Mouse (Mus musculus) testis, postnatal 10 days (tissue): Measurements from ENCODE around the gene Dapk2.
A peak's percentile ranks its signal among the peaks of the same experiment; 100 is the strongest.

ENCODE experiments used
- DNase-seq: peaks from one replicate; pipeline ENCODE4 v3.0.0; 2021; ENCODE audit warnings: low spot score

Gene Dapk2

GRCm38 (mm10) chr9:66189026-66189425 is 31.0 kb downstream of the Dapk2 start:
- DNase-seq = no peak

- DNase-seq = no peak
Observed at GRCm38 (mm10) chr9:66194003-66194402, 36.0 kb downstream of the Dapk2 start.

GRCm38 (mm10) chr9:66196561-66196960 is 38.5 kb downstream of the Dapk2 start:
- DNase-seq = no peak

DNA sequence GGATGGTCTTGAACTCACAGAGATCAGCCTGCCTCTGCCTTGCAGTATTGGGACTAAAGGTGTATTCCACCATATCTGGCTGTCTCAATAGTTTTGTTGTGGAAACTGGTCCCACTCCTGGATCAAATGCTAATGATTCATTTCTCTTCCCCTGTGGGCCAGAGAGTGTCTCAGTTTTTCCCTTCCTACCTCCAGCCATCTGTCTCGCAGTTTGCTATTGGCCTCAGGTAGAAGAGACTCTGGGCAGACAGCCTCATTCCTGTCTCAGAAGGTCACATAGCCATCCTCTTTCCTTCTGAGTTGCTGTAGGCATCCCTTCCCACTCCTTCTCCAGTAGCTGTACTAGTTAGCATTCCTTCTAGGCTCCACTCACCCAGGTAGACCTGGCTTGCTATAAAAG is 40.5 kb downstream of the Dapk2 start:
- DNase-seq = no peak

DNA sequence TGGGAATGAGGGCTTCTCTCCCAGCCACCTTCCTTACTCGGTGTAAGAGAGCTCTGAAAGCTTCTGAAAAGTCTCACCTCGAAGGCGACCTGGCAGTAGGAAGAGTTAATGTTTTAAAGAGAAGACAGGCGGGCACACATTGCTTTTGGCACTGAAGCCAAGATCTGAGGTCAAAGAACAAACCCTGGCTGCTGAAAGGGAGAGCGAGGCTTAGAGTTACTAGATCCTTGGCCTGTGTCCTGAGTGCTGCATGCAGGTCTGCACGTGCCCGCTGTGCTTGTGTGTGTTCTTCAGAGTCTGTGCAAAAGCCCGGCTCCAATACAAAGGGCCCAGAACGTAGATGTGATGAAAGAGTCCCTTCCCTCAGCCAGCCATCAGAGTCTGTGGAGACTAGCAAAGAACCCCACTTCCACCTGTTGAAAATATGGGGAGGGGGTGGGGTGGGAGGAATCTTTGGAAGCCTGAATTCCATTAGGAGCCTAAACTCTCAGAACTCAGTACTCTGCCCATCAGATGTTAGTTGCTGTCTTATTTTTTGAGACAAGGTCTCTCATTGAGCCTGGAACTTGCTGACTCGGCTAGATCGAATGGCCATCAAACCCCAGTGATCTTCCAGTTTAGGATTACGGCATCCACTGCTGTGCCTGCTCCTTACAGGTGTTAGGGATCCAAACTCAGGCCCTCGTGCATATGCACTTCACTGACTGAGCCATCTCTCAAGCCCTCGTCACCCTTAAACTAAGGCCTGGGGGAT is 41.8 kb downstream of the Dapk2 start:
- no peak for DNase-seq

GRCm38 (mm10) chr9:66200411-66200789 is 42.4 kb downstream of the Dapk2 start:
- no peak for DNase-seq

DNA sequence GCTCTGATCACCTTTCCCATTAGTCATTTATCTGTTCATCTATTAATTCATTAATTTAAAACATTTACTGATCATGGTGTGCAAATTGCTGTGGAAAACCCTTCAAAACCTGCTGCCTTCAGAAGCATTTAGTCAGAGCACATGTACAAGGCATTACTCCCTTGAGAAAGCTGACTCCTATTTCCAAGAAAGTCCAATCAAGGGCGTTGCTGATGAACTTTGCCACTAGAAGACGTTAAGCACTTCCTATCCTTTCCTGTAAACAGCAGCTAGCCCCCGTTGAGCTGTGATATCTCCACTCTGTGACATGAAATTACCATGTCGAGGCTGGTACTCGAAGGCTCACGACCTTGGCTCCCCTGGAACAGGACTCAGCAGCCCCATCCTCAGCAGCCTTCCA is 43.6 kb downstream of the Dapk2 start:
- DNase-seq = no peak

DNA sequence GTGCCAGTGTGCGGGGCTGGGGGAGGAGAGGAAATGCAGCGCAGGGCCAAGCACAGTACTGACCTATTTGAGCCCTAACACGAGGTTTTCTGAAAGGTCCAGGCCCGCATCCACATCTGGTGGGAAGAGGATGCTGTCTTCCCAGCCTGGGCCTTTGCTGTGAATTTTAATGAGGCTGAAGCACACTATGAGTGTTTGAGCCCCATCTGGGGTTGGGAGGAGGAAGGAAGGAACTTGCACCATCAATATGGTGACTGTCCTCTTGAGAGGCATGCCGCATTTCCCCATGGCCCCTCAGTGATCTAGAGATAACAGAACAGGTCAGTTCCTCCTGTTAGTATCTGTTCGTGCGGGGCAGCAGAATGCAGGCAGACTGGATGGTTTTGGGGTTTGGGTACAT is 44.4 kb downstream of the Dapk2 start:
- no peak for DNase-seq

GRCm38 (mm10) chr9:66205702-66206101 is 47.7 kb downstream of the Dapk2 start:
- DNase-seq = no peak

DNA sequence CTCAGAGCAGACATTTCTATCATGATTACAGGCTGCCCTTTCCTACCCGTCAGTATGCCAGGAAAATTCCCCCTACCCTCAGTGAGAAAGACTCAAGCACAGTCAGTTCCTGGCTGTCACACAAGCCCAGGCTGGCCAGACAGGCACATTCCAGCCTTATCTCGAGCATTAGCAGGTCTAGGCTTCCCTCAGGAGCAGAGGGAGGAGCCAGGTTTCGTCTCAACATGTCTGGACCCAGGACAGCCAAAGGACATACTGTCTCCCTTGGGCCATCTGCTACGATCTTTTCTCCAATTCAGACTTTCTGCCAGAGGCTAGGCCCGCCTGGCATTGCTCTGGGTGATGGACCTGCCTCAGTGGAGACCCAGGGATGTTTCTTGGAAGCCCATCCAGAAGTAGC is 48.8 kb downstream of the Dapk2 start:
- DNase-seq = no peak

DNA sequence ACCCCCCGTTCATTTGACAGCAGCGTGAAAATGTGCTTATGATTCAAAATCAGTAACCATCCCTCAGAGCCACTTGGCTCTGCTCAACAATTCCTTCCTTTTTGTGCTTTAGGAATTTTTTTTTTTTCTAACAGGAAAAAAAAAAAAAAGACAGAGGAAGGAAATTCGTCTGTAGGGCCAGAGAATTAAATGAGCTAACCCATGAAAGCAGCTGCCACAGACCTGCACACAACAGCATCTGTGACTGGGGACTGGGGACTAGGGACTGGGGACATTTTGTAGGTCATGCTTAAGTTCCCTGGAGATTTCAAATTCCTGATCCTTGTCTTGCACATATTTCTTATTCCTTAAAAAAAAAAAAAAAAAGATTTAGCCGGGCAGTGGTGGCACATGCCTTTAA is 53.4 kb downstream of the Dapk2 start:
- DNase-seq = no peak

DNA sequence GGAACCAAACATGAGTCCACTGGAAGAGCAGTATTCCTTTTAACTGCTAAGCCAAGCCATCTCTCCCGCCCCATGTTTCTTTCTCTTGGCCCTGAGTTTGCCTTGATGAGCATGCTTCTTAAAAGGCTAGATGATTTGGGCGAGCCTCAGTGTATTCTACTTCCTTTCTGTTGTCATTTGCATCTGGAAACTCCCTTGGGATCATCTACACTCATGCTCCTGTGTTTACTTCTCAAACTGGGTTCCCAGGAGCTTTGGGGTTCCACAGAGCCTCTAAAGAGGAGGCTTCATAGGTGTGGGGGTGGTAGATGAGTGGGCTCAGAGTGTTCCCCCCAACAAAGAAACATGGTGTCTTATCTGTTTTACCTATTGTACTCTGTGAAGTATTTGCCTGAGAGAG is 54.1 kb downstream of the Dapk2 start:
- no peak for DNase-seq

DNA sequence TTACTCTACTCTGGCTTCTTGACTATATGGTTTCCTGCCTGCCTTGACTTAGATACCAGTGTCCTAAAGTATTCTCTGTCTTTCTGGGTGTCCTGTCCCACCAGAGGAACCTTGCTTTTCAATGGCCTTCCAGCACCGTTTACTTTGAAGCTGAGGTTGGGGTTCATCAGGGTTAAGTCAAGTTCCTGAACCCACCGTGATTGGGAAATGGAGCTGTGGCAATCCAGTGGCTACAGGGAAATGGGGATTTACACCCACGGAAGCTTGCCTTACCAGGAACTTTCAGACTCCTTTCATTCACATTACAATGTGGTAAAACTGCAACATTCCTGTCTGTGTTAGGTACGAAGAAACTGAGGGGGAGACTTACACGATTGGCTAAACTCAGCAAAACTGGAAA is 54.8 kb downstream of the Dapk2 start:
- no peak for DNase-seq

DNA sequence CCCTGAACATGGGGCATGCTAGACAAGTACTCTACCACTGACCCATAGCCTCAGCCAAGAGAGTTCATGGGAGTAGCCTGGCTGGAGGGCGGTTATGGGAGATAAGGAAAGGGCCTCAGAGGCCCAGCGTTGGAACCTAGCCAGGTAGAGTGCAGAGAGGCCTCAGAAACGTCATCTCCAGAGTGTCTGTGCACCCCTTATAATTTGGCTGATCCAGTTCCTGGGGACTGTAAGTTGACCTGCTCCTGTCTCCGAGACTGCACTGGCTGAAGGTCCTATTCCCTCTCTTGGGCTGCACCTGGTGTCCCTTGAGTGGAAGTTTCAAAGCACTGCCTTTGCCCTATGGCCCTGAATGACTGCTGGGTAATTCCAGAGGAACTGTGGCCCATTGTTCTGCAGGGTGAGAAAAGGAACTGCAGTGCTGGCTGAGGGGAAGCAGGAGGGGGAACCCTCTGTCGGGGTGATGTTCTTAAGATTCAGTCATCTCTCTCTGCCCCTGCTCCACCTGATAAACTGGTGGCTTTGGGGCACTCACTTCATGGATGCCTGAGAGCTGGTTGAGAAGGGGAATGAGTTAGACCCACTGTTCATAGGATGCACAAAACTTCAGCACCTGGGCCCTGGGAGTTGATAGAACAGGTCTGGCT is 55.5 kb downstream of the Dapk2 start:
- DNase-seq = peak; percentile 57

- no peak for DNase-seq
Observed at GRCm38 (mm10) chr9:66215551-66215950, 57.5 kb downstream of the Dapk2 start.

DNA sequence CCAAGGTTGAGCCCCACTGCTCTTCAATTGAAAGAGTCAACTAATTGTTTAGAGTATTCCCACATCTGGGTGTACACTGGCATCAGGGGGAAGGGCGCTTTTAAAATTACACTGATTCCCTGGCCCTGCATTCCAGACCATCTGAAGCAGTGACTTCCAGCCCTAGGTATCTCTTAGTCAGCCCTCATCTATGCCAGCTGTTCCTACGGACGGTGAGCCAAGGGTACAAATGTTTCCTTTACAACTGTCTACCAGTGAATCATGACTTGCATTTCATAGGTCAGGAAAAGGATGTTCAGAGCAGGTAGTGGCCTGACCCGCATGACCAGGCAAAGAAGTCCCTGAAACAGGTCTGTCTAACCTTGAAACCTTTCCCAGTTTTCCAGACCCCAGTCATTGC is 59.9 kb downstream of the Dapk2 start:
- DNase-seq = no peak

GRCm38 (mm10) chr9:66218917-66219725 is 61.1 kb downstream of the Dapk2 start:
- no peak for DNase-seq

DNA sequence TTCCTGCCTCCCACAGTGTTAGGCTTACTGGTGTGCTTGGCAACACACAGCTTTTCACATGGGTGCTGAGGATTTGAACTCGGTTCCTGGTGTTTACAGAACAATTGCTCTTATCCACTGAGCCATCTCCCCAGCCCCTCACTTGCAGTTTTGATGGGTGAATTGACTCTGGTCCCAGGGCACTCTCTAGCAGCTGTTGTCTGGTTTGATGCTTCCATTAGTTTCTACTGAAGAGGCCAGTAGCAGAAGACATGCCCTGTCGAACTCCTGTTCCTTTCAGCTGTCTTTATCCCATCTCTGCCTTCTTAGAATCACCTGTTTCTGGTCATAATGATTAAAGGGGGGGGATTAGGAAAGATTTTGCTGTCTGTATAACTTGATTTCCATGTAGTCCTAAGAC is 65.8 kb downstream of the Dapk2 start:
- DNase-seq = no peak

- DNase-seq = no peak
Observed at GRCm38 (mm10) chr9:66225737-66226485, 67.9 kb downstream of the Dapk2 start.

- DNase-seq = no peak
Observed at GRCm38 (mm10) chr9:66228456-66229151, 70.6 kb downstream of the Dapk2 start.

DNA sequence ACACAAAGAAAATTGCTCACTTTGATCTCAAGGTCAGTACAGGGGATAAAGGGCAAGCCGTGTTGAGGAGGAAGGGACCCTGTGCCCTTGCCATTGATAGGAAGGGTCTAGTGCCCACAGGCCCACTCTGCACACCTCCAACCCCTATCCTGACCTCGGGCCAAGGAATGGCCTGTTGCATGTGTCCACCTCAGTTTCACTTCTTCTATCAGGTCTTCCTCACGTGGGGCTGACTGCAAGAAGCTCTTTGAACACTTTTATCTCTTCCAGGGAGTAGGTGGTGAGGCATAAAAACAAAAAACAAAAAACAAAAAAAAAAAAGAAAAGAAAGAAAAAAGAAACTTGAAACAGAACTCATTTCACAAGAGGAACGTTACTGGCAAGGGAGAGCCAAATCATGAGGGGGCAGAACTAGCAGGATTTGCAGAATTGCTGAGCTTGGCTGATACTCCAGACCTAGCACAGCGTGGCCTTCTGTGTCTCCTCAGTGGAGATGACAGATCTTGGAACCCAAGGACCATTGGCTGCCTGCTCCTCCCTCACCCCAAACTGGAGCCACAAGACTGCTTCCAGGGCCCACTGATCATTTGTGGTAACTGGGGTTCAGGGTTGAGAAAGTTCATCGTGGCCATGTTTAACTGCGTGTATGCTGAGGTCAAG is 73.9 kb downstream of the Dapk2 start:
- DNase-seq = peak; percentile 47
